Mouse (Mus musculus) embryonic fibroblast, embryonic 13.5 days (primary cell): ENCODE results near the gene Crybb1.

Experiments
- CTCF ChIP-seq: IDR thresholded peaks from 2 replicates; pipeline ENCODE4 v1.5.1; 2011; ENCODE audit warnings: mild to moderate bottlenecking, control low read depth, low read length, moderate library complexity, borderline replicate concordance; ENCODE audit not compliant: insufficient read depth
- POLR2A ChIP-seq: IDR thresholded peaks from 2 replicates; pipeline ENCODE4 v1.6.1; 2011; ENCODE audit warnings: low read depth, mild to moderate bottlenecking, control low read depth, low read length, moderate library complexity

GRCm38 (mm10) chr5:112211911-112212310, 43.7 kb upstream of the Crybb1 start:
- TF ChIP-seq POLR2A (no peak), CTCF (no peak)
